Mouse (Mus musculus) heart, embryonic 11.5 days (tissue): ENCODE results near the gene Top2a. TPM values are rescaled to one million over a fixed set of nuclear protein-coding genes. Genes with fewer than 3 reads are reported as not detected.

Experiments
- ATAC-seq: fragments of 200-750 bp; cut with Nextera tagmentation; replicated peaks from 2 replicates; pipeline ENCODE4 v1.8.0; 2017; ENCODE audit warnings: moderate library complexity; ENCODE audit not compliant: insufficient number of reproducible peaks, low FRiP score, low TSS enrichment
- H3K27ac ChIP-seq: fragments of 300-500 bp; sonication (generic); 2 replicates; pipeline ENCODE4 v1.5.1; 2014; ENCODE audit warnings: mild to moderate bottlenecking, low read depth, low read length
- H3K27me3 ChIP-seq: fragments of 300-500 bp; sonication (generic); 2 replicates; pipeline ENCODE4 v1.6.1; 2014; ENCODE audit warnings: mild to moderate bottlenecking, low read length, mixed read lengths; ENCODE audit not compliant: control insufficient read depth, insufficient read depth
- H3K36me3 ChIP-seq: fragments of 300-500 bp; sonication (generic); 2 replicates; pipeline ENCODE4 v1.6.1; 2014; ENCODE audit warnings: mild to moderate bottlenecking, low read length, moderate library complexity, mixed read lengths; ENCODE audit not compliant: control insufficient read depth, insufficient read depth
- H3K4me1 ChIP-seq: fragments of 300-500 bp; sonication (generic); 2 replicates; pipeline ENCODE4 v1.6.1; 2014; ENCODE audit warnings: low read length; ENCODE audit not compliant: control insufficient read depth, insufficient read depth
- H3K4me2 ChIP-seq: fragments of 300-500 bp; sonication (generic); 2 replicates; pipeline ENCODE4 v1.6.1; 2014; ENCODE audit warnings: mild to moderate bottlenecking, moderate library complexity
- H3K4me3 ChIP-seq: fragments of 300-500 bp; sonication (generic); 2 replicates; pipeline ENCODE4 v1.5.1; 2014; ENCODE audit warnings: low read depth, low read length
- H3K9ac ChIP-seq: fragments of 300-500 bp; sonication (generic); 2 replicates; pipeline ENCODE4 v1.6.1; 2014; ENCODE audit warnings: mild to moderate bottlenecking, low read depth, low read length, moderate library complexity
- H3K9me3 ChIP-seq: fragments of 300-500 bp; sonication (generic); replicated peaks from 2 replicates; pipeline ENCODE4 v1.6.1; 2016; ENCODE audit warnings: low read length; ENCODE audit not compliant: control insufficient read depth
- WGBS: fragments of 180-500 bp; shearing (Covaris S2); extraction: QIAGEN DNeasy Blood & Tissue Kit; methylation state at CpG from one replicate; pipeline ENCODE4 v1.1.7; 2014; ENCODE audit not compliant: insufficient replicate concordance; 5-methylcytosine and 5-hydroxymethylcytosine counted together
- polyA plus RNA-seq: library from polyadenylated mRNA; unstranded; fragments of >200 nt; fragmentation: Nextera tagmentation; extraction: Ambion mirVana; gene quantifications from 2 replicates; pipeline ENCODE4 v1.2.1, GENCODE M21; 2014

Top2a gene
- polyA plus RNA-seq, 1 experiment from 2014 or later = 220 TPM

DNA sequence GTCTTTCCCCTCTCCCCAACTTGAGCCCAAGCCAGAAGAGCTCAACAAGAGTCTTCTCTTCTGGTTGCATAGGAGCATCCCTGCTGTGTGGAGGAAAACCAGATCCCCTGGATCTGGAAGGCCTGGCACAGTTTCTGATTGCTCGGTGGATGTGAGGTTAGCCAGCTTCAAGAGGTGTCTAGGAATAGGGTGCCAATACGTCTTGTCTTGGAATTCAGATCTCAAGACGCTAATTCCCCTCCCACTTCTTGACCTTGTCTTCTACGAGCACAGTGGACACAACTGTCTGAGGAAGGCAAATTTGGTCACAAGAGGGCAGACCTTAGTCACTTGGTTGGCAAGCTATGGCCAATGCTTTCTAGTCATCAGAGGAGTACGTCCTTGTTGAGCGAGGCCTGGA lies 19.6 kb upstream of the Top2a start:
- H3K36me3 ChIP-seq = peaks cover 5% of the 10 kb centered on the region
- H3K4me2 ChIP-seq = peak overlapping the region; percentile 36
- ATAC-seq = no peak
- peaks cover 31% of the 10 kb centered on the region for H3K4me1 ChIP-seq
- H3K9me3 ChIP-seq = no peaks in the 10 kb centered on the region
- H3K4me3 ChIP-seq = no peak overlapping the region
- WGBS = 59% methylated on average over 6 of the region's 6 CpGs
- H3K9ac ChIP-seq = no peak overlapping the region
- no peak overlapping the region for H3K27ac ChIP-seq
- no peaks in the 10 kb centered on the region for H3K27me3 ChIP-seq

DNA sequence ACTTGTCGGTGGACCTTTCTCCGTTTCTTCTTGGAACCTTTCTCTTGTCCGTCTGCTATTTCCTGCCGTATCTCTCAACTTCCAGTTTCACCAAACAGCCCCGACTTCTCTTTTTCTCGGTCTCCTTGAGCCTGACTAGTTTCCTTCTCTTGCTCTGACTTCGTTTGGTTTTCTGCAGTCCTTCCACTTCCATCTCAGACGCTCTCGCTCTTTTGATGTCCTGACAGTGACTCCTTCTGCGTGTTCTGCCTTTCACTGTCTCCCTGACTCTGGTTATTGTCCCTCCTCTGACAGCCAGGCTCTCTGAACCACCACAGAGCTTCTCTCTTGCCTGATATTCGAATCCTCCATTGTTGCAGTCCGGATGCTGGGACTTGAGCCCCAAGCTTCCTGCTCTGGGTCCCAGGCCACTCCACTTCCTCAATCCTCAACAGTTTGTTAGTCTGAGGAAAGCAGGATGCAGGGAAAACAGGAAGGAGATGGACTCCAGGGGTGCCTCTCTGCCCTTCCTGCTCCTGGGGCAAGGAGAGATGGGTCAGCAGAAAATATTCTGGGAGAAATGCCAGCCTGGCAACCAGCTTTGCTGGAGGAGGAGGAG lies 18.9 kb upstream of the Top2a start:
- H3K27me3 ChIP-seq = no peaks in the 10 kb centered on the region
- no peaks in the 10 kb centered on the region for H3K36me3 ChIP-seq
- peaks cover 29% of the 10 kb centered on the region for H3K4me1 ChIP-seq
- H3K9ac ChIP-seq = peak overlapping the region; percentile 77
- H3K4me2 ChIP-seq = peak overlapping the region; percentile 89
- peak overlapping the region; percentile 60 for H3K4me3 ChIP-seq
- H3K9me3 ChIP-seq = no peaks in the 10 kb centered on the region
- ATAC-seq = no peak
- H3K27ac ChIP-seq = peak overlapping the region; percentile 86
- whole genome bisulfite sequencing = 18% methylated on average over 12 of the region's 12 CpGs

DNA sequence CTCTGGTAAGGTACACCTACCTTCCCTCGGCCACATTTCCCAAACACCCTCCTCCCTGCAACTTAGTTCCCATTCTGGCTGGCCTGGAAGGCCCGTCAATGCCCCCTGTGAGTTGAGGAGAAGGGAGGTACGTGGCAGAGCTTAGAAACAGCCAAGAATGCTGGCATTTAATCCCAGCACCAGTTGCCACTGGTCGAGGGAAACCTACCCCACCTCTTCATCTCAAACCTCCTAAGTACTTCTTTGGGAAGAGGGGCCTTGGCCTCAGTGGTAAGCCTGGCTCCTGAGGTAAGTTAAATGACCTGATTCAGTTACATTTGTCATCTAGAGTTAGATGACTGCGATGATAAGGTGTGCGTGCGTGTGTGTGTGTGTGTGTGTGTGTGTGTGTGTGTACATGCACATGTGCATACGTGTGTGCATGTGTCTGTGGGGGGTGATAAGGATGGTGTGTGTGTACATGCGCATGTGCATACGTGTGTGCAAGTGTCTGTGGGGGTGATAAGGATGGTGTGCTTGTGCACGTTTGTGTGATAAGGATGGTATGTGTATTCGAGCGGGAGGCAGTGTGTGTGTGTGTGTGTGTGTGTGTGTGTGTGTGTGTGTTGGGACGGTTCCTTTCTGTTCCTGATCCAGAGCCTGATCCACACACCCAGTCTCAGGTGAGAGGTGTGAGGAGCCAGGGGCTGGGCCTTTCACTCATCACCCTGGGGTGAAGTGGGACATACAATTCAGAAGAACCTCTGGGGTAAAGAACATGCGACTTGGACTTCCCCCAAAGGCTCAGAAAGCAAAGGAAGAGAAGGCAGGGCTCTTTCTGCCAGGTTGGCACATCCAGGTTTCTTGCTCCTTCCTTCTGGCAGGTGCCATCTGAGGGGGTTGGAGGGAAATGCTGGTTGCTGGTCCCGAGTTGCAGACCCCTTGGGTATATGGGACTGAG lies 18.1 kb upstream of the Top2a start:
- 28% methylated on average over 15 of the region's 16 CpGs for WGBS
- no peaks in the 10 kb centered on the region for H3K27me3 ChIP-seq
- peak overlapping the region; percentile 86 for H3K27ac ChIP-seq
- H3K9me3 ChIP-seq = no peaks in the 10 kb centered on the region
- peak overlapping the region; percentile 77 for H3K9ac ChIP-seq
- peak overlapping the region; percentile 89 for H3K4me2 ChIP-seq
- H3K4me3 ChIP-seq = peak overlapping the region; percentile 60
- no peak for ATAC-seq
- peaks cover 21% of the 10 kb centered on the region for H3K4me1 ChIP-seq
- no peaks in the 10 kb centered on the region for H3K36me3 ChIP-seq

DNA sequence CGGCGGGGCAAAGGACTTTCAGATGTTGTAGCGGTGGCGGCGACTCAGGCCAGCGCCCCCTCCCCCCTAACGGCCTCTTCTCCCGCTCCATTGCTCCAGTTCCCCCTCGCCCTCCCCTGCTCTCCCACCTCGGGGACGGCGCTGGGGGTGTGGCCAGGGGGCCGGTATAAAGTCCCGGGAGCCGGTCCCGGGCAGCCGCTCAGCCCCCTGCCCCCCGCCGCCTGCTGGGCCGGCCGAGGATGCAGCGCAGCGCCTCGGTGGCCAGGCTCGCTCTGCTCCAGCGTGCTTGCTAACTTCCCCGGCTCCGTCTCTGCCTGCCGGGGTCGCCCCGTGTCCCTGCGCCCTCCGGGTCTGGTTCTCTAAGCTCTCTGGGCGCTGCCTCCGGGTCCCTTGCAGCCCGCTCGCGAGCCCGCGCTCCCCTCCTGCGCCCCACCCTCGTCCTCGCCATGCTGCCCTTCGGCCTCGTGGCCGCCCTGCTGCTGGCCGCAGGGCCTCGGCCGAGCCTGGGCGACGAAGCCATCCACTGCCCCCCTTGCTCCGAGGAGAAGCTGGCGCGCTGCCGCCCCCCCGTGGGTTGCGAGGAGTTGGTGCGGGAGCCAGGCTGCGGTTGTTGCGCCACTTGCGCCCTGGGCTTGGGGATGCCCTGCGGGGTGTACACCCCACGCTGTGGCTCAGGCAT lies 17.2 kb upstream of the Top2a start, which contains the start of gene Igfbp4:
Gene Igfbp4 (plus strand): TSS at position 194 of the 679 bp plus-strand sequence.
- peak; percentile 78 for ATAC-seq
- H3K27me3 ChIP-seq = no peaks in the 10 kb centered on the region
- peak within 1 kb of the TSS; percentile 86 for H3K27ac ChIP-seq
- H3K4me2 ChIP-seq = peak within 1 kb of the TSS; percentile 89
- no peaks in the 10 kb centered on the region for H3K9me3 ChIP-seq
- WGBS = under 1% methylated on average over 55 of the region's 63 CpGs
- peak within 1 kb of the TSS; percentile 60 for H3K4me3 ChIP-seq
- H3K36me3 ChIP-seq = no peaks in the 10 kb centered on the region
- H3K9ac ChIP-seq = peak within 1 kb of the TSS; percentile 77
- H3K4me1 ChIP-seq = peaks cover 17% of the 10 kb centered on the region

DNA sequence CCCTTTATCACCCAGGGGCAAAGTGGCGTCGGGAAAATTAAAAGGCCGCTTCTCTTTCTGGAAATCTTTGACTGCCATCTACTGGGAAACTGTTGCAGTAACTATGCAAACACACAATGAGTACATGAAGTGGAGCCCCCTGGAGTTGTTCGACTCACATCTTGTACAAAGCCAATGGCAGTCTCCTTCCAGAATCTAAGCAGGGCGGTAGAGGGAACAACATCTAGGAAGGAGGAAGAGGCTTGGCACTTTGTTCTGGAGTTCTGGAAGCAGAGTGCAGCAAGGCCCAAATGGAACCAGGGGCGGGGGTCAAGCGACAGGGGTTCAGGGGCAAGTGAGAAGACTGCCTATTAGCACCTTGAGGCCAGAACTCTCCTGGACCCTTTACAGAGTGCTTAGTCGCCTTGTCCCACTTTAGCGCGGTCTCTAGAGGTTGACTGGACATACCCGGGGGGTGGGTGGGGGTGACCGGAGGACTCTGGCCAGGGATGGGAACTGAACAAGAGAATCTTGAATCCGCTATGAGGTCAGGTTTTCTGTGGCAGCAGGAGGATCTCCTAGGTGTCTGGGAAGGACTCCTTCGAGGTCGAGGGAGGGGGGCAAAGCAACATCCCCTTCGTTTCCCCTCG lies 16.5 kb upstream of the Top2a start:
- Histone ChIP-seq H3K27ac (peak overlapping the region; percentile 86), H3K4me3 (peak overlapping the region; percentile 60), H3K36me3 (no peaks in the 10 kb centered on the region), H3K9me3 (no peaks in the 10 kb centered on the region), H3K27me3 (no peaks in the 10 kb centered on the region), H3K4me2 (peak overlapping the region; percentile 89), H3K4me1 (peaks cover 18% of the 10 kb centered on the region), H3K9ac (peak overlapping the region; percentile 77)
- 3% methylated on average over 16 of the region's 17 CpGs for WGBS
- 0 out of 2 replicates have a peak, but pooled peaks have one; percentile 2 for ATAC-seq

DNA sequence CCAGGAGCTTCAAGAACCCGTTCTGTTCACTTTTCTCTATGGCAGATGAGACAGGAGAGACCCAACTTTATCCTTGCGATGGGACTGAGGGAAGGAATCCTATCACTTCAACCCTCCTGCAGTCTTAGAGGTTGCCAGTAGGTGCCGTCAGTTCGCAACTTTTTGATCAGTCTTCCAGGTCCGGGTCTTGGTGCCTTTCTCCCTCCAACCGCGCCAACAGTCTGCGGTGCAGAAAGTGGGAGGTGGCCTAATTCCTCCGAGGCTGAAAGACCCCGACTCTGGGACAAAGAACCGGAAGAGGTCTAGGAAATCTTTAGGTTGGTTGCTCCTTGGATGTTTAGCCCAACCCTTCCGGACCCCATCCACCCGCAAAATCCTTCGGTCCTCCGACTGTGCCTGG lies 15.8 kb upstream of the Top2a start:
- Histone ChIP-seq H3K4me2 (peak overlapping the region; percentile 89), H3K27ac (peak overlapping the region; percentile 86), H3K27me3 (no peaks in the 10 kb centered on the region), H3K4me3 (peak overlapping the region; percentile 60), H3K36me3 (no peaks in the 10 kb centered on the region), H3K9me3 (no peaks in the 10 kb centered on the region), H3K9ac (peak overlapping the region; percentile 77), H3K4me1 (peaks cover 14% of the 10 kb centered on the region)
- ATAC-seq = peak; percentile 58
- under 1% methylated on average over 15 of the region's 15 CpGs for whole genome bisulfite sequencing

DNA sequence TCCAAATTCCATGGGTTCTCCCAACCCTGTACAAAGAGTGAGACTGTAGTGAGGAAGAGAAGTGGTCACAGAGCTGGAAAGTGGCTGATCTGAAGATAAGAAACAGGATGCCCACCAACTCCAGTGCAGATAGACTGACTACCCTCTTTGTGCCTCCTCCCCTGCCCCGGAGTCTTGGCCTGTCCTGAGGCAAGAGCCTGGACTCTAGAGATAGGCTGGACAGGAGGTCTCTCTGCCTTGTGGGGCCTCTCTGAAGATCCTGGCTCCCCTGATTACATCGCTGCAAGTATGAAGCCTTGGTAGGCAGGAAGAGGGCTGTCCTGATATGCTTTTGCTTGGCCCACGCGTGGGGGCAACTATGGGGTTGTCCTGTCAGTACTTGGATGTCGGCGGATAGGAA lies 12.3 kb upstream of the Top2a start:
- 40% methylated on average over 6 of the region's 6 CpGs for WGBS
- Histone ChIP-seq H3K27me3 (no peaks in the 10 kb centered on the region), H3K4me2 (no peak overlapping the region), H3K4me3 (no peak overlapping the region), H3K9me3 (no peaks in the 10 kb centered on the region), H3K36me3 (no peaks in the 10 kb centered on the region), H3K4me1 (peaks cover 7% of the 10 kb centered on the region; the same call in 1 of the 2 replicates), H3K27ac (no peak overlapping the region), H3K9ac (no peak overlapping the region)
- ATAC-seq = no peak

DNA sequence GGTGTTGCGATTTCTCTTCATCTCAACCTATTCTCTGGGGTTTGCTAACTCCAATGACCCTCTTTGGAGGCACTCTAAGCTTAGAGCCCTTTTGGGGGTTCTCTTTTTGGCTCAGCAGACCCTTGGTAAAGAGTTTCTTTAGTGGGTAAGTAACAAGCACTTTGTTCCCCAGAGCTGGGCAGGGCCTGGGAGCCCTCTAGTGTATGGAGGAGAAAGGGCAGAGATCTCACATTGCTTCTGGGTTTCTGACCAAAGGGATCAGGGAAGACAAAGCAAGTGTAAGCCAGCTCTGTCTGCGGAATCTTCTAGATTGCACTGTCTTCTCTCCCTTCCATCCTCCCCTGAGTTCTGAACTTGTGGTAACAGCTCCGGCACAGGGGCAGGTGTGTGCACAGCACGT lies 11.4 kb upstream of the Top2a start:
- 0 out of 2 replicates have a peak overlapping the region, but pooled peaks have one; percentile 16 for H3K9ac ChIP-seq
- no peaks in the 10 kb centered on the region for H3K27me3 ChIP-seq
- H3K9me3 ChIP-seq = no peaks in the 10 kb centered on the region
- H3K4me3 ChIP-seq = no peak overlapping the region
- no peak overlapping the region for H3K4me2 ChIP-seq
- no peak overlapping the region for H3K27ac ChIP-seq
- no peak for ATAC-seq
- WGBS = 68% methylated on average over 4 of the region's 4 CpGs
- peaks cover 4% of the 10 kb centered on the region; the same call in 1 of the 2 replicates for H3K4me1 ChIP-seq
- H3K36me3 ChIP-seq = no peaks in the 10 kb centered on the region
